Mouse (Mus musculus) MEL (cell line): ENCODE measurements around the gene Eif4ebp2. TPM values are rescaled to one million over a fixed set of nuclear protein-coding genes. Genes with fewer than 3 reads are reported as not detected.
"Not testable (repeated sequence)": the region's sequence is repeated elsewhere in the genome, so short reads cannot be mapped to it uniquely, and the experiment has no call there.

Experiments used
- DNase-seq: peaks from one replicate; pipeline ENCODE4 v3.0.0; 2011; ENCODE audit warnings: low read depth, low spot score
- H3K27ac ChIP-seq: 2 replicates; pipeline ENCODE4 v1.5.1; 2012; ENCODE audit warnings: low read depth, mild to moderate bottlenecking, control low read depth, low read length, moderate library complexity; ENCODE audit not compliant: control insufficient read depth
- H3K27me3 ChIP-seq, 2 experiments: fragments of 150-350 bp in 1 of 2; sonication (generic) in 1 of 2; 2 replicates each; pipeline ENCODE4 v1.6.1; 2012; ENCODE audit warnings: low read length in 2 of 2, mild to moderate bottlenecking in 2 of 2, improper control_type of control experiment in 1 of 2, moderate library complexity in 1 of 2; ENCODE audit not compliant: insufficient read depth in 2 of 2, control insufficient read depth in 1 of 2
- H3K36me3 ChIP-seq, 2 experiments: 2 replicates each; pipeline ENCODE4 v1.6.1; 2012 to 2014; ENCODE audit warnings: low read length in 2 of 2, improper control_type of control experiment in 1 of 2, inconsistent platforms in 1 of 2, mild to moderate bottlenecking in 1 of 2; ENCODE audit not compliant: insufficient read depth in 2 of 2, control insufficient read depth in 1 of 2
- H3K4me1 ChIP-seq, 2 experiments: fragments of 150-350 bp in 1 of 2; sonication (generic) in 1 of 2; 2 replicates each; pipeline ENCODE4 v1.6.1; 2012; ENCODE audit warnings: low read length in 2 of 2, improper control_type of control experiment in 1 of 2, mild to moderate bottlenecking in 1 of 2; ENCODE audit not compliant: insufficient read depth in 2 of 2, control insufficient read depth in 1 of 2
- H3K4me3 ChIP-seq, 2 experiments: fragments of 150-350 bp in 1 of 2; sonication (generic) in 1 of 2; 2 replicates each; pipeline ENCODE4 v1.5.1; 2012; ENCODE audit warnings: low read depth in 2 of 2, low read length in 2 of 2, mild to moderate bottlenecking in 2 of 2, moderate library complexity in 2 of 2, control low read depth in 1 of 2, improper control_type of control experiment in 1 of 2; ENCODE audit not compliant: control insufficient read depth in 1 of 2, insufficient read depth in 1 of 2
- H3K79me2 ChIP-seq: 2 replicates; pipeline ENCODE4 v1.6.1; 2012; ENCODE audit warnings: mild to moderate bottlenecking, low read length, moderate library complexity; ENCODE audit not compliant: control insufficient read depth, poor library complexity, insufficient read depth
- H3K9ac ChIP-seq: 2 replicates; pipeline ENCODE4 v1.6.1; 2012; ENCODE audit warnings: low read depth, mild to moderate bottlenecking, control low read depth, low read length, moderate library complexity; ENCODE audit not compliant: control insufficient read depth, poor library complexity, severe bottlenecking
- H3K9me3 ChIP-seq: fragments of 150-350 bp; sonication (generic); replicated peaks from 2 replicates; pipeline ENCODE4 v1.6.1; 2012; ENCODE audit warnings: mild to moderate bottlenecking, low read length, improper control_type of control experiment, moderate library complexity; ENCODE audit not compliant: insufficient read depth
- CTCF ChIP-seq, 3 experiments: IDR thresholded peaks in 2 of 3; conservative IDR thresholded peaks in 1 of 3; 2 replicates each; pipeline ENCODE4 v1.5.1; 2011 to 2012; ENCODE audit warnings: low read length in 3 of 3, low read depth in 2 of 3, mild to moderate bottlenecking in 2 of 3, improper control_type of control experiment in 1 of 3, inconsistent platforms in 1 of 3, mixed read lengths in 1 of 3, moderate library complexity in 1 of 3; ENCODE audit not compliant: control insufficient read depth in 1 of 3, insufficient read depth in 1 of 3, poor library complexity in 1 of 3, severe bottlenecking in 1 of 3
- E2F4 ChIP-seq: IDR thresholded peaks from 2 replicates; pipeline ENCODE4 v1.6.1; 2011; ENCODE audit warnings: low read depth, low read length, improper control_type of control experiment, borderline replicate concordance
- ELF1 ChIP-seq: IDR thresholded peaks from 2 replicates; pipeline ENCODE4 v1.6.1; 2014; ENCODE audit warnings: low read depth, mild to moderate bottlenecking, inconsistent platforms, low read length, improper control_type of control experiment, moderate library complexity
- EP300 ChIP-seq, 2 experiments: IDR thresholded peaks; 2 replicates each; pipeline ENCODE4 v1.6.1; 2011; ENCODE audit warnings: improper control_type of control experiment in 2 of 2, low read length in 2 of 2, low read depth in 1 of 2, mild to moderate bottlenecking in 1 of 2
- ETS1 ChIP-seq: IDR thresholded peaks from 2 replicates; pipeline ENCODE4 v1.6.1; 2012; ENCODE audit warnings: low read depth, mild to moderate bottlenecking, inconsistent platforms, low read length, improper control_type of control experiment, moderate library complexity
- GATA1 ChIP-seq: IDR thresholded peaks from 2 replicates; pipeline ENCODE4 v1.6.1; 2011; ENCODE audit warnings: low read depth, low read length, improper control_type of control experiment
- MAFK ChIP-seq: IDR thresholded peaks from 2 replicates; pipeline ENCODE4 v1.6.1; 2011; ENCODE audit warnings: low read depth, mild to moderate bottlenecking, low read length, improper control_type of control experiment, borderline replicate concordance
- MAX ChIP-seq: IDR thresholded peaks from 2 replicates; pipeline ENCODE4 v1.6.1; 2011; ENCODE audit warnings: low read length, improper control_type of control experiment
- MEF2A ChIP-seq: IDR thresholded peaks from 2 replicates; pipeline ENCODE4 v1.6.1; 2014; ENCODE audit warnings: low read depth, mild to moderate bottlenecking, inconsistent platforms, low read length, improper control_type of control experiment; ENCODE audit not compliant: poor library complexity, insufficient replicate concordance, severe bottlenecking; ENCODE audit errors: extremely low read depth
- MXI1 ChIP-seq: IDR thresholded peaks from 2 replicates; pipeline ENCODE4 v1.6.1; 2011; ENCODE audit warnings: mild to moderate bottlenecking, low read depth, low read length, improper control_type of control experiment
- MYB ChIP-seq: IDR thresholded peaks from 2 replicates; pipeline ENCODE4 v1.6.1; 2011; ENCODE audit warnings: mild to moderate bottlenecking, low read depth, low read length, improper control_type of control experiment
- MYC ChIP-seq: IDR thresholded peaks from 2 replicates; pipeline ENCODE4 v1.6.1; 2011; ENCODE audit warnings: low read depth, mild to moderate bottlenecking, low read length, improper control_type of control experiment, moderate library complexity
- POLR2A ChIP-seq, 2 experiments: IDR thresholded peaks; 2 replicates each; pipeline ENCODE4 v1.6.1; 2011 to 2012; ENCODE audit warnings: low read length in 2 of 2, mild to moderate bottlenecking in 2 of 2, control low read depth in 1 of 2, improper control_type of control experiment in 1 of 2, low read depth in 1 of 2, moderate library complexity in 1 of 2; ENCODE audit not compliant: control insufficient read depth in 1 of 2, insufficient read depth in 1 of 2, poor library complexity in 1 of 2
- POLR2AphosphoS2 ChIP-seq: IDR thresholded peaks from 2 replicates; pipeline ENCODE4 v1.6.1; 2011; ENCODE audit warnings: low read length, improper control_type of control experiment
- POLR2AphosphoS5 ChIP-seq: IDR thresholded peaks from 2 replicates; pipeline ENCODE4 v1.6.1; 2012; ENCODE audit warnings: low read depth, borderline replicate concordance, mild to moderate bottlenecking, inconsistent platforms, low read length, moderate library complexity, mixed read lengths
- RCOR1 ChIP-seq: IDR thresholded peaks from 2 replicates; pipeline ENCODE4 v1.6.1; 2012; ENCODE audit warnings: low read depth, mild to moderate bottlenecking, inconsistent platforms, low read length, improper control_type of control experiment
- SMC3 ChIP-seq: IDR thresholded peaks from 2 replicates; pipeline ENCODE4 v1.6.1; 2011; ENCODE audit warnings: low read depth, low read length, improper control_type of control experiment
- TAL1 ChIP-seq: IDR thresholded peaks from 2 replicates; pipeline ENCODE4 v1.6.1; 2012; ENCODE audit warnings: mild to moderate bottlenecking, inconsistent platforms, low read length, moderate library complexity, mixed read lengths
- TBP ChIP-seq: IDR thresholded peaks from 2 replicates; pipeline ENCODE4 v1.8.0; 2011; ENCODE audit warnings: low read depth, low read length, improper control_type of control experiment
- UBTF ChIP-seq: IDR thresholded peaks from 2 replicates; pipeline ENCODE4 v1.6.1; 2012; ENCODE audit warnings: low read depth, mild to moderate bottlenecking, inconsistent platforms, low read length, improper control_type of control experiment, moderate library complexity, borderline replicate concordance; ENCODE audit not compliant: insufficient read depth
- USF1 ChIP-seq: IDR thresholded peaks from 2 replicates; pipeline ENCODE4 v1.6.1; 2014; ENCODE audit warnings: low read depth, mild to moderate bottlenecking, inconsistent platforms, low read length, improper control_type of control experiment, moderate library complexity
- USF2 ChIP-seq, 2 experiments: IDR thresholded peaks; 2 replicates each; pipeline ENCODE4 v1.6.1; 2011 to 2012; ENCODE audit warnings: improper control_type of control experiment in 2 of 2, low read length in 2 of 2, borderline replicate concordance in 1 of 2, inconsistent platforms in 1 of 2, low read depth in 1 of 2, mild to moderate bottlenecking in 1 of 2; ENCODE audit not compliant: insufficient read depth in 1 of 2
- ZC3H11A ChIP-seq: IDR thresholded peaks from 2 replicates; pipeline ENCODE4 v1.6.1; 2012; ENCODE audit warnings: low read depth, mild to moderate bottlenecking, inconsistent platforms, low read length, improper control_type of control experiment
- ZMIZ1 ChIP-seq: IDR thresholded peaks from 2 replicates; pipeline ENCODE4 v1.6.1; 2012; ENCODE audit warnings: low read depth, mild to moderate bottlenecking, inconsistent platforms, low read length, improper control_type of control experiment, moderate library complexity
- ZNF384 ChIP-seq: IDR thresholded peaks from 2 replicates; pipeline ENCODE4 v1.6.1; 2012; ENCODE audit warnings: low read depth, mild to moderate bottlenecking, inconsistent platforms, low read length, improper control_type of control experiment
- polyA plus RNA-seq, 2 experiments: library from polyadenylated mRNA; stranded (reverse) in 1 of 2; unstranded in 1 of 2; fragments of >175 nt in 1 of 2; fragments of >200 nt in 1 of 2; gene quantifications; 2 replicates each; pipeline versions ENCODE4 v1.2.1 to v1.2.4; 2012; ENCODE audit warnings: low replicate concordance in 2 of 2, low read depth in 1 of 2; ENCODE audit not compliant: insufficient read length in 2 of 2, insufficient read depth in 1 of 2, missing spikeins in 1 of 2
- total RNA-seq: library from RNA; depleted of rRNA; stranded (reverse); fragments of 300-350 nt; gene quantifications from 2 replicates; pipeline ENCODE4 v1.2.3, GENCODE M21; 2012

Eif4ebp2 gene
- total and polyA plus RNA-seq, 3 experiments, result 17.1 to 186 (median 52.9) TPM

GRCm38 (mm10) chr10:61457182-61457581 lies 4.7 kb upstream of the Eif4ebp2 start:
- TF ChIP-seq ETS1 (no peak), MEF2A (no peak), MYC (no peak), MAFK (no peak), UBTF (no peak), MAX (no peak), RCOR1 (no peak), MYB (no peak), CTCF (IDR thresholded peaks at IDR 0.05 in 2 of 3, conservative IDR thresholded peaks at IDR 0.05 in 1 of 3; ENCODE audit: control insufficient read depth in 1 of 3, insufficient read depth in 1 of 3, low read depth in 2 of 3, low read length in 3 of 3, poor library complexity in 1 of 3, severe bottlenecking in 1 of 3) (no peak), ELF1 (no peak), TBP (no peak)
- Histone ChIP-seq H3K27me3 (0 out of 4 replicates have a peak, but pooled peaks cover 0 to 2% of the 10 kb centered on the region in 2 experiments), H3K36me3 (no peaks in the 10 kb centered on the region), H3K4me3 (no peak overlapping the region), H3K9ac (no peak overlapping the region), H3K27ac (no peak overlapping the region), H3K9me3 (no peaks in the 10 kb centered on the region), H3K4me1 (no peaks in the 10 kb centered on the region; a peak in 1 of 4 replicates), H3K79me2 (peaks cover 4% of the 10 kb centered on the region)
- DNase-seq, result no peak

- H3K27me3 ChIP-seq, H3K27ac ChIP-seq, H3K9ac ChIP-seq, DNase-seq, H3K9me3 ChIP-seq: not testable (repeated sequence)
- peak overlapping the region in 1 of 2 experiments; percentile 7; a peak in 2 of 4 replicates for H3K4me3 ChIP-seq
- H3K4me1 ChIP-seq, result peaks cover 8 to 29% of the 10 kb centered on the region in 2 experiments
- H3K79me2 ChIP-seq, result peaks cover 41% of the 10 kb centered on the region
- peaks cover 1 to 29% of the 10 kb centered on the region in 2 experiments; a peak in 3 of 4 replicates for H3K36me3 ChIP-seq
These were observed 710 bp upstream of the Eif4ebp2 start for GRCm38 (mm10) chr10:61453171-61453570.

GRCm38 (mm10) chr10:61451931-61452617 lies 387 bp downstream of the Eif4ebp2 start:
- peak; percentile 58 for DNase-seq
- Histone ChIP-seq H3K27ac (peak overlapping the region; percentile 86), H3K27me3 (no peaks in the 10 kb centered on the region), H3K79me2 (peaks cover 51% of the 10 kb centered on the region), H3K9ac (peak overlapping the region; percentile 96), H3K4me1 (peaks cover 8 to 31% of the 10 kb centered on the region in 2 experiments), H3K4me3 (peak overlapping the region; percentile 89 to 97), H3K36me3 (peaks cover 3 to 37% of the 10 kb centered on the region in 2 experiments; a peak in 3 of 4 replicates), H3K9me3 (no peaks in the 10 kb centered on the region)
- TF ChIP-seq MYC (no peak), USF2 (IDR thresholded peaks at IDR 0.05; ENCODE audit: borderline replicate concordance in 1 of 2, insufficient read depth in 1 of 2, low read depth in 1 of 2, low read length in 2 of 2) (no peak), E2F4 (no peak), SMC3 (no peak), POLR2A (IDR thresholded peaks at IDR 0.05; ENCODE audit: control insufficient read depth in 1 of 2, insufficient read depth in 1 of 2, low read depth in 1 of 2, low read length in 2 of 2, poor library complexity in 1 of 2) (no peak), MAX (peak; percentile 69), GATA1 (no peak), USF1 (no peak), POLR2AphosphoS5 (no peak; the same call in 1 of the 2 replicates), POLR2AphosphoS2 (no peak; the same call in 1 of the 2 replicates), ZC3H11A (no peak), ZNF384 (no peak), MXI1 (peak; percentile 79), UBTF (no peak), EP300 (IDR thresholded peaks at IDR 0.05; ENCODE audit: low read depth in 1 of 2, low read length in 2 of 2) (no peak), ZMIZ1 (no peak), TAL1 (no peak)
